Mouse (Mus musculus) lung, adult 2 months (tissue): ENCODE results near the gene Retsat.

Experiments
- CTCF ChIP-seq: fragments of 200-500 bp; IDR thresholded peaks from 2 replicates; pipeline ENCODE4 v1.5.1; 2011; ENCODE audit warnings: mild to moderate bottlenecking, low read length, control low read depth; ENCODE audit not compliant: insufficient read depth
- POLR2A ChIP-seq: fragments of 200-500 bp; IDR thresholded peaks from 2 replicates; pipeline ENCODE4 v1.6.1; 2011; ENCODE audit warnings: low read depth, mild to moderate bottlenecking, control low read depth, low read length, borderline replicate concordance; ENCODE audit errors: extremely low read depth

DNA sequence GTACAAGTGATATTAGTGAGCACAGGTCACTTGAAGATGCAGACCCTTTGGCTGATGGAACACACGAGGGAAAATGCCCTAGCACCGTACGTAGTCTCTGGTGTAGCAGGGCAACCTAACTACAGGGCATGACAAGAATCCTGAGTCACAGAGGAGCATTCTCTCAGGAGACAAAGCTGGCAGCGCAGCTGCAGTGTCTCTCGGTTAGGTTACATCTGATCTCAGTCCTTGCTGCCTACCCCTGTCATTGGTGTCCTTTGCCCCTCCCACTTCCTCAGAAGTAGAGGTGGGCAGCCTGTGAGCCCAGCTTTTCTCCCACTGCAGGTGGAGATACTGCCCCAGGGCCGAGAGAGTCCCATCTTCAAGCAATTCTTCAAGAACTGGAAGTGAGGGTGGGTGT lies 35.8 kb upstream of the Retsat start:
- TF ChIP-seq CTCF (no peak), POLR2A (no peak)
